Mouse (Mus musculus) liver, embryonic 14.5 days (tissue): ENCODE data around the gene Chkb. TPM values are rescaled to one million over a fixed set of nuclear protein-coding genes. Genes with fewer than 3 reads are reported as not detected.

Source experiments
- ATAC-seq: fragments of 200-750 bp; cut with Nextera tagmentation; 2 replicates; pipeline ENCODE4 v1.8.0; 2017; ENCODE audit warnings: moderate number of reproducible peaks, mild to moderate bottlenecking, moderate library complexity; ENCODE audit not compliant: insufficient read depth
- DNase-seq, 3 experiments: peaks; one replicate each; pipeline ENCODE4 v3.0.0-alpha.2; 2012 to 2013; ENCODE audit warnings: low read depth in 3 of 3, low spot score in 3 of 3
- H3K27ac ChIP-seq: fragments of 300-500 bp; sonication (generic); 2 replicates; pipeline ENCODE4 v1.5.1; 2014; ENCODE audit warnings: moderate library complexity, mild to moderate bottlenecking, control low read depth, inconsistent platforms
- H3K27me3 ChIP-seq: fragments of 300-500 bp; sonication (generic); 2 replicates; pipeline ENCODE4 v1.6.1; 2014; ENCODE audit warnings: mild to moderate bottlenecking, low read length, moderate library complexity; ENCODE audit not compliant: control insufficient read depth, insufficient read depth
- H3K36me3 ChIP-seq: fragments of 300-500 bp; sonication (generic); replicated peaks from 2 replicates; pipeline ENCODE4 v1.6.1; 2014; ENCODE audit warnings: low read depth; ENCODE audit not compliant: control insufficient read depth, insufficient read depth
- H3K4me1 ChIP-seq, 2 experiments: fragments of 200-500 bp in 1 of 2; fragments of 300-500 bp in 1 of 2; sonication (generic) in 1 of 2; replicated peaks; 2 replicates each; pipeline ENCODE4 v1.6.1; 2012 to 2014; ENCODE audit warnings: antibody characterized with exemption in 1 of 2, inconsistent platforms in 1 of 2, low read length in 1 of 2; ENCODE audit not compliant: control insufficient read depth in 2 of 2, insufficient read depth in 2 of 2
- H3K4me2 ChIP-seq: fragments of 300-500 bp; sonication (generic); 2 replicates; pipeline ENCODE4 v1.6.1; 2014; ENCODE audit warnings: low read depth, mild to moderate bottlenecking, control low read depth, moderate library complexity
- H3K4me3 ChIP-seq, 2 experiments: fragments of 200-500 bp in 1 of 2; fragments of 300-500 bp in 1 of 2; sonication (generic) in 1 of 2; 2 replicates each; pipeline ENCODE4 v1.5.1; 2012 to 2014; ENCODE audit warnings: low read depth in 2 of 2, low read length in 2 of 2, mild to moderate bottlenecking in 2 of 2, control low read depth in 1 of 2, inconsistent platforms in 1 of 2, moderate library complexity in 1 of 2; ENCODE audit not compliant: insufficient read depth in 1 of 2
- H3K9ac ChIP-seq: fragments of 300-500 bp; sonication (generic); replicated peaks from 2 replicates; pipeline ENCODE4 v1.6.1; 2014; ENCODE audit warnings: mild to moderate bottlenecking, control low read depth, moderate library complexity
- H3K9me3 ChIP-seq: fragments of 300-500 bp; sonication (generic); 2 replicates; pipeline ENCODE4 v1.6.1; 2016; ENCODE audit warnings: low read length, mixed read lengths; ENCODE audit not compliant: control insufficient read depth
- CTCF ChIP-seq: IDR thresholded peaks from 2 replicates; pipeline ENCODE4 v1.5.1; 2016; ENCODE audit warnings: antibody characterized with exemption, low read depth, control low read depth
- EP300 ChIP-seq: IDR thresholded peaks from 2 replicates; pipeline ENCODE4 v1.6.1; 2016; ENCODE audit warnings: antibody characterized with exemption, low read depth
- WGBS: fragments of 180-500 bp; shearing (Covaris S2); extraction: QIAGEN DNeasy Blood & Tissue Kit; methylation state at CpG from one replicate; pipeline ENCODE4 v1.1.7; 2014; ENCODE audit not compliant: insufficient replicate concordance; 5-methylcytosine and 5-hydroxymethylcytosine counted together
- polyA plus RNA-seq, 2 experiments: library from polyadenylated mRNA; depleted of rRNA in 1 of 2; stranded (reverse) in 1 of 2; unstranded in 1 of 2; fragments of >200 nt; fragmentation: Nextera tagmentation in 1 of 2; extraction: Ambion mirVana in 1 of 2; gene quantifications; 2 replicates each; pipeline versions ENCODE4 v1.2.1 to v1.2.3; 2012 to 2014

The Chkb gene
- polyA plus RNA-seq, 2 experiments, result 18.3 to 19.3 TPM

DNA sequence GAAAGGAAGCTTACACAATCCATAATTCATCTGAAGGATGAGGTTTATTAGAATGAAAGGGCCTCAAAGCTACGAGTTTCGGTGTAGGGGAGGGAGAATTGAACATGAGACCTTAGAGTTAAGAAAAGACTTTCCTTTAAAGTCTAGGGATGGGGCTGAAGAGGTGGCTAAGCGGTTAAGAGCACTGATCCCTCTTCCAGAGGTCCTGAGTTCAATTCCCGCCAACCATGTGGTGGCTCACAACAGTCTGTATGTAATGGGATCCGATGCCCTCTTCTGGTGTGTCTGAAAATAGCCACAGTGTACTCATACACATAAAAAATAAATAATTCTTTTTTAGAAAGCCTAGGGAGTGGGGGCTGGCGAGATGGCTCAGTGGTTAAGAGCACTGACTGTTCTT lies 633 bp upstream of the Chkb start:
- H3K9ac ChIP-seq, result peak overlapping the region; percentile 96
- no peaks in the 10 kb centered on the region for H3K27me3 ChIP-seq
- H3K36me3 ChIP-seq, result no peaks in the 10 kb centered on the region; the same call in 1 of the 2 replicates
- peaks cover 3 to 15% of the 10 kb centered on the region in 2 experiments; a peak in 3 of 4 replicates for H3K4me1 ChIP-seq
- peak overlapping the region; percentile 97 for H3K4me2 ChIP-seq
- peak overlapping the region; percentile 99 for H3K27ac ChIP-seq
- TF ChIP-seq EP300 (no peak), CTCF (peak; percentile 36; the same call in 1 of the 2 replicates)
- ATAC-seq (no peak), DNase-seq (no peak)
- WGBS, result 37% methylated on average over 6 of the region's 6 CpGs
- H3K4me3 ChIP-seq, result peak overlapping the region; percentile 76 to 84
- H3K9me3 ChIP-seq, result no peaks in the 10 kb centered on the region

DNA sequence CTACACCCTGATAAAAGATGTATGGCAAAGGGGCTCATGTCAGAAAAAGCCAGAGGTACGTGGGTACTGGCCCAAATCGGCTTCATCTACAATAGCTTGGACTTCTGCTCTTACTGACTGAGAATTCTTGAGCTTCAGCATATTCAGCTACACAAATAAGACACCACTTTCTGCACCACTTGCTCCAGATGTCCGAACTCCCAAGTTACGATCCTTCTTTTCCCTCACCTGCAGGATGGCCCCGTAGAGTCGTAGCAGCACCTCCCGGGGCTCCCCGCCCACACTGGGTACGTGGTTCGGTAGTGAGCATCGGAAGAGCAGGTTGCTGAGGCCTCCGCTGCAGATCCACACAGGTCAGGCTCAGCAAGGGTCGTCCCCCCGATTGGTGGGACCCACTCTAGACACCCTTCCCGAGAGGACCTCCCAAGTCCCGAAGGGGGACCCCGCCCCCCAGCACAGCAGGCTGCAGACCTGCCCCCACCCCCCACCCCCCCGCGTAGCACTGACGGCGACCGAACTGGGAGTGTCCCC lies 822 bp downstream of the Chkb start:
- DNase-seq (no peak), ATAC-seq (peak; percentile 1)
- WGBS, result 10% methylated on average over 22 of the region's 22 CpGs
- Histone ChIP-seq H3K4me1 (peaks cover 3 to 13% of the 10 kb centered on the region in 2 experiments; a peak in 3 of 4 replicates), H3K27ac (peak overlapping the region; percentile 35), H3K4me2 (peak overlapping the region; percentile 97), H3K4me3 (peak overlapping the region; percentile 76 to 84), H3K36me3 (no peaks in the 10 kb centered on the region; the same call in 1 of the 2 replicates), H3K9ac (peak overlapping the region; percentile 96), H3K27me3 (no peaks in the 10 kb centered on the region), H3K9me3 (no peaks in the 10 kb centered on the region)
- TF ChIP-seq CTCF, result no peak
- no peak for TF ChIP-seq EP300

DNA sequence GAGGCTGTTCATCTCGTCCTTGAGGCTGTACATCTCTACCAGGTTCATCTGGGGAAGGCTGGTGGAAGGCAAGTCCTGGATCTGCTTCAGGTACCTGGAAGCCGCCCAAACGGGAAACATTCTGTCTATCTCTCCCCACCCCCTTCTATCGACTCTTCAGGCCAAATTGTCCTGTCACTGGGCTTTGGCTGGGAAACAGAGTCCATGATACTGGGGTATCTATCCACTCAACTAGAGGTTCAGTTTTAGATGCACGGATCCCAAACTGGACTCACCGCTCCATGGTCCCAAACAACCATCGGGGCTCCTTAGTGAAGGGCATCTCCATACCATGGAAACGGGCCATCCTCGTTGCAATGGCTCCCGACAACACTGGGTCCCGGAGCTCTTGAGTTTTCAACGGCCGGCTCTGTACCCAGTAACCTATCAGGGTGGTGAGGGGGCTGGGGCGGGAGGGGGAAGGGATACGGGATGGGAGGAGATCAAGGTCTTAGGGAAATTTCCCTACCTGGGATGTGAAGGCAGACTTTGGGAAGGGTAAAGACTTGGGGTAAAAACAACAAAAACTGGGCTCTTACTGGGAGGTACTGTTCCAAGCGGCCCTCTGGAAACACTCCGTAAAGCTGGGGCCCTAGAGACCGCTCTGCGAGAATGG lies 1.4 kb downstream of the Chkb start:
- 87% methylated on average over 19 of the region's 19 CpGs for WGBS
- H3K9ac ChIP-seq, result peak overlapping the region; percentile 96
- no peaks in the 10 kb centered on the region for H3K9me3 ChIP-seq
- TF ChIP-seq CTCF, result no peak
- TF ChIP-seq EP300, result no peak
- peak overlapping the region; percentile 76 to 84 for H3K4me3 ChIP-seq
- no peaks in the 10 kb centered on the region for H3K27me3 ChIP-seq
- H3K27ac ChIP-seq, result no peak overlapping the region
- ATAC-seq (no peak), DNase-seq (no peak)
- H3K4me1 ChIP-seq, result peaks cover 3 to 13% of the 10 kb centered on the region in 2 experiments; a peak in 3 of 4 replicates
- no peaks in the 10 kb centered on the region; the same call in 1 of the 2 replicates for H3K36me3 ChIP-seq
- H3K4me2 ChIP-seq, result peak overlapping the region; percentile 97

DNA sequence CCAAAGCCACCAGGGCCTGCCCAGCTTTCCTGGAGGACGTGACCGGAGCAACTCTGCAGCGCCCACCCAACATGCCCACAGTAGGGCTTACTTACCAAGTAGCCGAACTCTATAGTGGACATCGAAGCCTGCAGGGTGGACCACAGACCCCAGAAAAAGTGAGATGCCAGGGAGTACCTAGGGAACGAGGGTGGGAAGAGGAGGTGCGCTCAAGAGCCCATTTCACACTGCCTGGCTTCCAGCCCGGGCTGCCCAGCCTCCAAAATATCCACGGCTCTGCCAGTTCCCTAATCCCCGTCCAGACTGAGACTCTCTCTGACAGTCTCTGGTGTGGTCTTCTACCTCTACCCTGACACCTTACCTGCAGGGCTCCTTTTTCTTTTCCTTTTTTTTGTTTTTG lies 3.0 kb downstream of the Chkb start:
- Histone ChIP-seq H3K4me2 (no peak overlapping the region), H3K9ac (no peak overlapping the region), H3K36me3 (no peaks in the 10 kb centered on the region; the same call in 1 of the 2 replicates), H3K9me3 (no peaks in the 10 kb centered on the region), H3K4me3 (no peak overlapping the region), H3K27ac (no peak overlapping the region), H3K4me1 (peaks cover 3 to 13% of the 10 kb centered on the region in 2 experiments; a peak in 3 of 4 replicates), H3K27me3 (no peaks in the 10 kb centered on the region)
- WGBS, result 81% methylated on average over 10 of the region's 10 CpGs
- ATAC-seq (no peak), DNase-seq (no peak)
- no peak for TF ChIP-seq CTCF
- TF ChIP-seq EP300, result no peak

DNA sequence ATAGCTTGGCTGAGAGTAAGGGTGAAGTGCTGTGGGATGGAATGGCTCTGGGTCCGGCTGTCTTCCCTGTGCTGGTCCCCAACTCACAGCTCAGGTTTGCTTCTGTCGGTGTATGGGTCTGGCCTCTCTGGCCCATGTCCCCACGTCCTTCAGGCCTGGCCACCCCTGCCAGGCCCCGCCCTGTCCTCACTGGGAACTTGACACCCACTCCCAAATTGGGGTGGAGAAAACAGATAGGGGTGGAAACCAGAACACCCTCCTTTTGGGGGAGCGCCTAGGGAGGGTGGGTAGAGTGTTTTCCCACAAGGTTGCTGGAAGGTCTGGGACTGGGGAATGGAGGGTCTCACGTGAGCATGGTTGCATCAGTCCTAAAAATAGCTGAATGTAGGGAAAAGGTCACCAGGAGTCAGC lies 4.0 kb downstream of the Chkb start, which contains the start of gene Cpt1b:
Gene Cpt1b (minus strand): TSS at position 153 of the 411 bp plus-strand sequence.
- Histone ChIP-seq H3K4me1 (peaks cover 3 to 10% of the 10 kb centered on the region in 2 experiments; a peak in 3 of 4 replicates), H3K9me3 (no peaks in the 10 kb centered on the region), H3K27me3 (no peaks in the 10 kb centered on the region), H3K4me2 (peak within 1 kb of the TSS; percentile 32; the same call in 1 of the 2 replicates), H3K27ac (no peak within 1 kb of the TSS), H3K4me3 (peak within 1 kb of the TSS in 1 of 2 experiments; percentile 21; a peak in 1 of 4 replicates), H3K36me3 (no peaks in the 10 kb centered on the region; the same call in 1 of the 2 replicates), H3K9ac (no peak within 1 kb of the TSS)
- 66% methylated on average over 6 of the region's 6 CpGs for WGBS
- DNase-seq, result no peak
- no peak for ATAC-seq
- TF ChIP-seq CTCF (no peak), EP300 (no peak)
